Mouse (Mus musculus) midbrain, embryonic 16.5 days (tissue): Measurements from ENCODE around the gene Surf6. TPM values are rescaled to one million over a fixed set of nuclear protein-coding genes. Genes with fewer than 3 reads are reported as not detected.
"Not testable (repeated sequence)": the region's sequence is repeated elsewhere in the genome, so short reads cannot be mapped to it uniquely, and the experiment has no call there.

ENCODE experiments used
- ATAC-seq: fragments of 200-750 bp; cut with Nextera tagmentation; 2 replicates; pipeline ENCODE4 v1.8.0; 2017; ENCODE audit warnings: moderate TSS enrichment
- H3K27ac ChIP-seq: fragments of 300-500 bp; sonication (generic); 2 replicates; pipeline ENCODE4 v1.5.1; 2014; ENCODE audit warnings: mild to moderate bottlenecking, low read length, mixed read lengths
- H3K27me3 ChIP-seq: fragments of 300-500 bp; sonication (generic); 2 replicates; pipeline ENCODE4 v1.6.1; 2014; ENCODE audit warnings: low read depth, low read length, mixed read lengths; ENCODE audit not compliant: control insufficient read depth, insufficient read depth
- H3K36me3 ChIP-seq: fragments of 300-500 bp; sonication (generic); 2 replicates; pipeline ENCODE4 v1.6.1; 2014; ENCODE audit warnings: mild to moderate bottlenecking, low read length, moderate library complexity, mixed read lengths; ENCODE audit not compliant: control insufficient read depth, insufficient read depth
- H3K4me1 ChIP-seq: fragments of 300-500 bp; sonication (generic); 2 replicates; pipeline ENCODE4 v1.6.1; 2014; ENCODE audit warnings: mild to moderate bottlenecking, low read length, mixed read lengths; ENCODE audit not compliant: control insufficient read depth, insufficient read depth
- H3K4me2 ChIP-seq: fragments of 300-500 bp; sonication (generic); 2 replicates; pipeline ENCODE4 v1.6.1; 2014; ENCODE audit warnings: mild to moderate bottlenecking, low read length, mixed read lengths
- H3K4me3 ChIP-seq: fragments of 300-500 bp; sonication (generic); 2 replicates; pipeline ENCODE4 v1.5.1; 2014; ENCODE audit warnings: low read depth, mild to moderate bottlenecking, low read length, moderate library complexity, mixed read lengths
- H3K9ac ChIP-seq: fragments of 300-500 bp; sonication (generic); 2 replicates; pipeline ENCODE4 v1.6.1; 2014; ENCODE audit warnings: low read depth, low read length, mixed read lengths
- H3K9me3 ChIP-seq: fragments of 300-500 bp; sonication (generic); replicated peaks from 2 replicates; pipeline ENCODE4 v1.6.1; 2014; ENCODE audit warnings: mild to moderate bottlenecking, low read length, mixed read lengths; ENCODE audit not compliant: control insufficient read depth, poor library complexity, severe bottlenecking
- WGBS: fragments of 180-500 bp; shearing (Covaris S2); extraction: QIAGEN DNeasy Blood & Tissue Kit; methylation state at CpG from one replicate; pipeline ENCODE4 v1.1.7; 2014; 5-methylcytosine and 5-hydroxymethylcytosine counted together
- polyA plus RNA-seq: library from polyadenylated mRNA; unstranded; fragments of >200 nt; fragmentation: Nextera tagmentation; extraction: Ambion mirVana; gene quantifications from 2 replicates; pipeline ENCODE4 v1.2.1, GENCODE M21; 2015

The Surf6 gene
- polyA plus RNA-seq, 1 experiment from 2014 or later: 30.7 TPM

GRCm38 (mm10) chr2:26907109-26907508, 4.4 kb upstream of the Surf6 start:
- Histone ChIP-seq H3K4me2 (no peak overlapping the region), H3K9me3 (no peaks in the 10 kb centered on the region), H3K4me3 (no peak overlapping the region), H3K4me1 (peaks cover 30% of the 10 kb centered on the region), H3K9ac (no peak overlapping the region), H3K27ac (no peak overlapping the region), H3K27me3 (no peaks in the 10 kb centered on the region), H3K36me3 (peaks cover 24% of the 10 kb centered on the region)
- 54% methylated on average over 4 of the region's 4 CpGs for WGBS
- ATAC-seq: no peak

- no peak for ATAC-seq
- Histone ChIP-seq H3K27ac (no peak overlapping the region), H3K9me3 (no peaks in the 10 kb centered on the region), H3K9ac (no peak overlapping the region), H3K4me1 (peaks cover 30% of the 10 kb centered on the region), H3K27me3 (no peaks in the 10 kb centered on the region), H3K4me2 (no peak overlapping the region), H3K36me3 (peaks cover 21% of the 10 kb centered on the region), H3K4me3 (no peak overlapping the region)
- WGBS: 92% methylated on average over 3 of the region's 3 CpGs
Measured at GRCm38 (mm10) chr2:26906431-26906830, 3.8 kb upstream of the Surf6 start.

- Histone ChIP-seq H3K4me3 (no peak overlapping the region), H3K27me3 (no peaks in the 10 kb centered on the region), H3K9ac (no peak overlapping the region), H3K36me3 (peaks cover 21% of the 10 kb centered on the region), H3K4me1 (peaks cover 35% of the 10 kb centered on the region), H3K27ac (no peak overlapping the region), H3K4me2 (no peak overlapping the region), H3K9me3 (no peaks in the 10 kb centered on the region)
- WGBS: 100% methylated on average over 2 of the region's 2 CpGs
- no peak for ATAC-seq
Measured at GRCm38 (mm10) chr2:26905936-26906335, 3.3 kb upstream of the Surf6 start.

- 7% methylated on average over 7 of the region's 7 CpGs for WGBS
- Histone ChIP-seq H3K27ac (peak overlapping the region; percentile 86), H3K4me2 (peak overlapping the region; percentile 72), H3K4me1 (peaks cover 21% of the 10 kb centered on the region), H3K9ac (peak overlapping the region; percentile 72), H3K27me3 (no peaks in the 10 kb centered on the region), H3K4me3 (peak overlapping the region; percentile 76), H3K9me3 (no peaks in the 10 kb centered on the region), H3K36me3 (peaks cover 32% of the 10 kb centered on the region)
- no peak for ATAC-seq
Measured at GRCm38 (mm10) chr2:26903311-26903710, 632 bp upstream of the Surf6 start.

GRCm38 (mm10) chr2:26901834-26902400, 762 bp downstream of the Surf6 start:
- WGBS: 15% methylated on average over 7 of the region's 7 CpGs
- peak overlapping the region; percentile 73 for H3K9ac ChIP-seq
- peaks cover 32% of the 10 kb centered on the region for H3K36me3 ChIP-seq
- H3K9me3 ChIP-seq: no peaks in the 10 kb centered on the region
- H3K4me3 ChIP-seq: peak overlapping the region; percentile 76
- no peaks in the 10 kb centered on the region for H3K27me3 ChIP-seq
- peaks cover 21% of the 10 kb centered on the region for H3K4me1 ChIP-seq
- peak overlapping the region; percentile 72 for H3K4me2 ChIP-seq
- ATAC-seq: no peak
- no peak overlapping the region for H3K27ac ChIP-seq

DNA sequence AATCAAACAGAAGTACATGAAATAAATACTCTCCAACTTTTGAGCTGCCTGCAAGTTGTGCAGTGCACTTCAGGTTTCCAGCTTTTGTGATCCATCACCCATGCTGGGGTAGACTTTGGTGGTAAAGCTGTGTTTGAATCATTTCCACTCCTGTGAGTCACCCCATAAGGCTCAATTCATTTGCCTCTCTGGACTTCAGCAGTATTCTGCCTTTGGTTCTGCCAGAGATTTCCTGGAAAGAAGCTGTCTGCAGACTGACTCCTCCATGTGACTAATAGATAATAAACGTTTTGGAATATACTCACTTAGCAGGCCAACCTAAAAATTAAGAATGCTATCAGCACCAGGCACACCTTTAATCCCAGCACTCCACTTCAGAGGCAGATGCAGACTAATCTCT, 1.9 kb downstream of the Surf6 start:
- H3K36me3 ChIP-seq: peaks cover 27% of the 10 kb centered on the region
- no peak overlapping the region for H3K4me2 ChIP-seq
- no peak overlapping the region for H3K27ac ChIP-seq
- no peak overlapping the region for H3K4me3 ChIP-seq
- no peaks in the 10 kb centered on the region for H3K27me3 ChIP-seq
- peaks cover 21% of the 10 kb centered on the region for H3K4me1 ChIP-seq
- WGBS: 88% methylated on average over 1 of the region's 1 CpGs
- H3K9me3 ChIP-seq: no peaks in the 10 kb centered on the region
- H3K9ac ChIP-seq: no peak overlapping the region
- no peak for ATAC-seq

- Histone ChIP-seq H3K4me3 (no peak overlapping the region), H3K36me3 (peaks cover 42% of the 10 kb centered on the region), H3K4me2 (no peak overlapping the region), H3K4me1 (peaks cover 1% of the 10 kb centered on the region; the same call in 1 of the 2 replicates), H3K9me3 (no peaks in the 10 kb centered on the region), H3K9ac (no peak overlapping the region), H3K27me3 (no peaks in the 10 kb centered on the region), H3K27ac (no peak overlapping the region)
- no peak for ATAC-seq
- WGBS: 90% methylated on average over 4 of the region's 4 CpGs
Measured at GRCm38 (mm10) chr2:26895898-26896297, 6.8 kb downstream of the Surf6 start.

DNA sequence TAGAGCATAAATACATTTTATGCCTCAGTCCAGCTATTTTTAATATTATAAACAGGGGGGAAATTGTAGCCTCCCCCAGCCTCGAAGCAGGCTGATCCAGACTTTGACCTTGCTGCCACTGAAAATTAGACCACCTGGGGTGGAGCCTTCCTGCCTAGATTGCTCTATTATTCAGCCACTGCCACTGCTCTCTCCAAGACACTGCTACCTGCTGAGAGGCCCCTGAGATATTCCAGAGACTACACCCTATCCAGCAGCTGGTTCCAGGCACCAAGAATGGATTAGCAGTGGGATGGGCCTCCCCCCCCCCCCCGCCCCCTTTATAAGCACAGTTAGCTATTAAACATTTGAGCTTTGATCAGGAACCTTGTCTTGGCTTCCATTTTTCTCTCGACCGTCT, 16.5 kb downstream of the Surf6 start:
- WGBS: 56% methylated on average over 4 of the region's 4 CpGs
- not testable (repeated sequence) for H3K9ac ChIP-seq, ATAC-seq

GRCm38 (mm10) chr2:26885541-26885940, 17.1 kb downstream of the Surf6 start:
- not testable (repeated sequence) for H3K27ac ChIP-seq, H3K27me3 ChIP-seq, H3K9me3 ChIP-seq, H3K4me2 ChIP-seq, ATAC-seq, H3K9ac ChIP-seq, H3K4me1 ChIP-seq, H3K36me3 ChIP-seq, H3K4me3 ChIP-seq
- WGBS: 74% methylated on average over 2 of the region's 2 CpGs

More for the DNA sequence above, 16.5 kb downstream of the Surf6 start:
- H3K36me3 ChIP-seq, H3K9me3 ChIP-seq, H3K27ac ChIP-seq, H3K4me1 ChIP-seq, H3K27me3 ChIP-seq, H3K4me2 ChIP-seq, H3K4me3 ChIP-seq: not testable (repeated sequence)
